Mouse (Mus musculus) duodenum, adult 2 months (tissue): ENCODE data around the gene Mpg. TPM values are rescaled to one million over a fixed set of nuclear protein-coding genes. Genes with fewer than 3 reads are reported as not detected.

ENCODE experiments used
- polyA plus RNA-seq: library from polyadenylated mRNA; depleted of rRNA; stranded (reverse); fragments of >200 nt; gene quantifications from 2 replicates; pipeline ENCODE4 v1.2.3, GENCODE M21; 2012; ENCODE audit warnings: low replicate concordance; rRNA removed

The Mpg gene
- 7.1 and 7.6 TPM in 2 replicates for polyA plus RNA-seq

GRCm38 (mm10) chr11:32226124-32226871, at the start of gene Mpg:
Mpg (plus strand) TSS chr11:32226505.

GRCm38 (mm10) chr11:32200075-32200601, 26.2 kb upstream of the Mpg start, which contains the start of gene Il9r:
Il9r (minus strand) TSS chr11:32200279.

GRCm38 (mm10) chr11:32205058-32205873, 21.0 kb upstream of the Mpg start, which contains the start of gene Snrnp25:
Snrnp25 (plus strand) TSS chr11:32205415.

DNA sequence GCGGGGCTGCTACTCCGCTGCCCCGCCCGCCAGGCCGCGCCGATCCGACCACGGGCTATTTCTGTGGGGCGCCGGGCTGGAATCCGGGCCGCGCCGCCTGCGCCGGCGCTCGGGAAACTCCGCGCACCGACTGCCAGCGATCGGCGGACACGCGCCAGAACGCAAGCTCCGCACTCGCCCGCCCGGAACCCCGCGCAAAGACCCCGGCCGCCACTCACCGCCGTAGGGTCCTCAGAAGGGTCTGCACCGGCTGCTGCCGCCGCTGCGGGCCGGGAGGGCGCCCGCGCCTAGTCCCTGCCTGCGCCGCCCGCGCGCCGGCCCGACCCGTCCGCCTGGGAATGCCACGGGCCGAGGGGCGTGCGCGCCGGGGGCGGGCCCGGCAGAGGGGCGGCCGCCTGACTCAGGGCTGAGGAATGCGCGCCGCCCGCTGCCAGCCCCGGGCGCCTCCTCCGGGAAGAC, 4.3 kb upstream of the Mpg start, which contains the start of gene Rhbdf1:
Gene Rhbdf1, minus strand, starts transcription at position 350 of the 459 bp plus-strand sequence.

GRCm38 (mm10) chr11:32267188-32267884, 41.0 kb downstream of the Mpg start, which contains the start of gene Nprl3:
Nprl3 (minus strand) TSS chr11:32267707.

GRCm38 (mm10) chr11:32276347-32276746, 50.0 kb downstream of the Mpg start, which contains the start of gene Hba-x:
Hba-x (plus strand) TSS chr11:32276400.

Other genes starting within 250 kb of the Mpg start
- gene Nsg2, start 226.0 kb upstream of the Mpg start, polyA plus RNA-seq: 1.8 and 2.0 TPM in 2 replicates
- gene Il9r, start 26.2 kb upstream of the Mpg start, polyA plus RNA-seq: 0.57 and 0.71 TPM in 2 replicates
- gene Snrnp25, start 21.1 kb upstream of the Mpg start, polyA plus RNA-seq: 12.3 and 15.8 TPM in 2 replicates
- gene Rhbdf1, start 4.2 kb upstream of the Mpg start, polyA plus RNA-seq: 50.3 and 79.0 TPM in 2 replicates
- 40.1 and 54.2 TPM in 2 replicates for gene Nprl3, start 41.2 kb downstream of the Mpg start, polyA plus RNA-seq
- gene Hba-x, start 49.9 kb downstream of the Mpg start, polyA plus RNA-seq: not detected in 2 replicates
- gene Hba-a1, start 57.0 kb downstream of the Mpg start, polyA plus RNA-seq: 672 and 2,221 TPM in 2 replicates
- not detected in 2 replicates for gene Hbq1b, start 60.5 kb downstream of the Mpg start, polyA plus RNA-seq
- gene Hba-a2, start 70.0 kb downstream of the Mpg start, polyA plus RNA-seq: 448 and 2,655 TPM in 2 replicates
- gene Hbq1a, start 73.6 kb downstream of the Mpg start, polyA plus RNA-seq: 0.28 TPM in 1 of 2 replicates, not detected in the other
- gene Sh3pxd2b, start 121.3 kb downstream of the Mpg start, polyA plus RNA-seq: 1.2 and 2.0 TPM in 2 replicates
- gene Ubtd2, start 228.9 kb downstream of the Mpg start, polyA plus RNA-seq: 0.84 and 0.90 TPM in 2 replicates